Mouse (Mus musculus) ES-E14 (cell line): ENCODE data around the gene Gh.

Experiments
- CHD2 ChIP-seq: IDR thresholded peaks from 2 replicates; pipeline ENCODE4 v1.6.1; 2014; ENCODE audit warnings: mild to moderate bottlenecking, low read depth, low read length, inconsistent platforms
- MAFK ChIP-seq: IDR thresholded peaks from 2 replicates; pipeline ENCODE4 v1.6.1; 2014; ENCODE audit warnings: mild to moderate bottlenecking, low read depth, low read length, inconsistent platforms; ENCODE audit not compliant: insufficient read depth
- ZC3H11A ChIP-seq: IDR thresholded peaks from 2 replicates; pipeline ENCODE4 v1.6.1; 2012; ENCODE audit warnings: low read depth, mild to moderate bottlenecking, inconsistent platforms, low read length, borderline replicate concordance

GRCm38 (mm10) chr11:106266431-106266830, 35.2 kb downstream of the Gh start:
- TF ChIP-seq MAFK (no peak), ZC3H11A (no peak), CHD2 (no peak)
